Mouse (Mus musculus) liver, embryonic 11.5 days (tissue): ENCODE measurements around the gene As3mt. TPM values are rescaled to one million over a fixed set of nuclear protein-coding genes. Genes with fewer than 3 reads are reported as not detected.

ENCODE experiments used
- ATAC-seq: fragments of 200-750 bp; cut with Nextera tagmentation; replicated peaks from 2 replicates; pipeline ENCODE4 v1.8.0; 2017; ENCODE audit warnings: moderate number of reproducible peaks, mild to moderate bottlenecking, moderate TSS enrichment, moderate library complexity; ENCODE audit not compliant: low FRiP score
- DNase-seq: peaks from one replicate; pipeline ENCODE4 v3.0.0-alpha.2; 2017; ENCODE audit warnings: low spot score
- H3K27ac ChIP-seq: fragments of 300-500 bp; sonication (generic); 2 replicates; pipeline ENCODE4 v1.5.1; 2014; ENCODE audit warnings: mild to moderate bottlenecking, low read depth, low read length, control low read depth
- H3K27me3 ChIP-seq: fragments of 300-500 bp; sonication (generic); replicated peaks from 2 replicates; pipeline ENCODE4 v1.6.1; 2014; ENCODE audit warnings: low read length, mixed read lengths; ENCODE audit not compliant: control insufficient read depth, insufficient read depth
- H3K36me3 ChIP-seq: fragments of 300-500 bp; sonication (generic); 2 replicates; pipeline ENCODE4 v1.6.1; 2014; ENCODE audit warnings: mild to moderate bottlenecking, low read length, moderate library complexity, mixed read lengths; ENCODE audit not compliant: control insufficient read depth, insufficient read depth
- H3K4me1 ChIP-seq: fragments of 300-500 bp; sonication (generic); replicated peaks from 2 replicates; pipeline ENCODE4 v1.6.1; 2014; ENCODE audit warnings: low read length, mixed read lengths; ENCODE audit not compliant: control insufficient read depth, insufficient read depth
- H3K4me2 ChIP-seq: fragments of 300-500 bp; sonication (generic); 2 replicates; pipeline ENCODE4 v1.6.1; 2014; ENCODE audit warnings: mild to moderate bottlenecking, control low read depth, moderate library complexity
- H3K4me3 ChIP-seq: fragments of 300-500 bp; sonication (generic); 2 replicates; pipeline ENCODE4 v1.5.1; 2014; ENCODE audit warnings: low read depth, low read length, control low read depth
- H3K9ac ChIP-seq: fragments of 300-500 bp; sonication (generic); 2 replicates; pipeline ENCODE4 v1.6.1; 2014; ENCODE audit warnings: low read depth, low read length, control low read depth
- H3K9me3 ChIP-seq: fragments of 300-500 bp; sonication (generic); 2 replicates; pipeline ENCODE4 v1.6.1; 2016; ENCODE audit warnings: low read length, inconsistent platforms, mixed read lengths; ENCODE audit not compliant: control insufficient read depth
- WGBS: fragments of 180-500 bp; shearing (Covaris S2); extraction: QIAGEN DNeasy Blood & Tissue Kit; methylation state at CpG from one replicate; pipeline ENCODE4 v1.1.7; 2014; 5-methylcytosine and 5-hydroxymethylcytosine counted together
- polyA plus RNA-seq: library from polyadenylated mRNA; unstranded; fragments of >200 nt; fragmentation: Nextera tagmentation; extraction: Ambion mirVana; gene quantifications from 2 replicates; pipeline ENCODE4 v1.2.1, GENCODE M21; 2014

As3mt gene
- polyA plus RNA-seq, 1 experiment from 2014 or later, result 26.0 TPM

DNA sequence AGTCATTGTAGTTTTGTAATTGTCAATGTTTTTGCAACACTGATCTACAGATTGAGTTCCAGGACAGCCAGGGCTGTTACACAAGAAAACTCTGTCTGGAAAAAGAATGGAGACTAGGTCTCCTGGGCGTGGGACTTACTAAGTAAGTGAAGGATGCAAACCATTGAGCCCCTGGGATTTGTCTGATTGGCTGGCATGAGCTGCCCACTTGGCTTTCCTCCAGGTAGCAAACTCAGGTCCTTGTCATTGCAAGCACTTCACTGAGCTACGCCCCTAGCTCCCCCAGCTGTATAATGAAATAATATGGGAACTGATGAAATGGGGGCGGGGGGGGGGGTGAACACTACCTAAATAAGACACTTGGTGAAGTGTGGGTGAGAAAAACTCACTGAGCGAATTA lies 14.1 kb upstream of the As3mt start:
- peaks cover 7% of the 10 kb centered on the region; the same call in 1 of the 2 replicates for H3K4me1 ChIP-seq
- WGBS, result 85% methylated on average over 4 of the region's 4 CpGs
- ATAC-seq, result no peak

DNA sequence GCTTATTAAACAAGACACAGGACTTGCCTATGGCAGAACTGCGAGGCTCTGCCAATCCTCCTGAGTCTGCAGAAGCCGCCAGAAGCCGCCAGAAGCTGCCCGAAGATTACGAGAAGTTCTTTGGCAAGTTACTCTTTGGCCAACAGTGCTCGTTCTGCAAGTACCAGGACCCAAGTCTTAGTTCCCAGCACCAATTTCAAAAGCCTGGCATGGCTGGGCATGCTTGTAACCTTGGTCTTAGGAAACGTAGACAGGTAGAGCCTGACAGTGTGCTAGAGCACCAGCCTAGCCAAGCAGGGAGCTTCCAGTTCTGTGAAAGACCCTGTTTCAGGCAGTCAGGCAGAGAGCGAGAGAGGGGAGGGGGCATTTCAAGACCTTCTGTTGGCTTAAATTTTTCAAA lies 10.8 kb upstream of the As3mt start:
- no peak overlapping the region for H3K4me2 ChIP-seq
- H3K4me1 ChIP-seq, result no peaks in the 10 kb centered on the region; the same call in 1 of the 2 replicates
- H3K27ac ChIP-seq, result no peak overlapping the region
- ATAC-seq (no peak), DNase-seq (no peak)
- no peaks in the 10 kb centered on the region for H3K36me3 ChIP-seq
- H3K4me3 ChIP-seq, result no peak overlapping the region
- no peak overlapping the region for H3K9ac ChIP-seq
- no peaks in the 10 kb centered on the region for H3K27me3 ChIP-seq
- no peaks in the 10 kb centered on the region for H3K9me3 ChIP-seq
- 89% methylated on average over 8 of the region's 8 CpGs for WGBS

More for the DNA sequence above, 14.1 kb upstream of the As3mt start:
- no peaks in the 10 kb centered on the region for H3K9me3 ChIP-seq
- H3K9ac ChIP-seq, result no peak overlapping the region
- no peak overlapping the region for H3K27ac ChIP-seq
- DNase-seq, result no peak
- H3K27me3 ChIP-seq, result no peaks in the 10 kb centered on the region
- H3K36me3 ChIP-seq, result no peaks in the 10 kb centered on the region
- no peak overlapping the region for H3K4me2 ChIP-seq
- H3K4me3 ChIP-seq, result no peak overlapping the region

DNA sequence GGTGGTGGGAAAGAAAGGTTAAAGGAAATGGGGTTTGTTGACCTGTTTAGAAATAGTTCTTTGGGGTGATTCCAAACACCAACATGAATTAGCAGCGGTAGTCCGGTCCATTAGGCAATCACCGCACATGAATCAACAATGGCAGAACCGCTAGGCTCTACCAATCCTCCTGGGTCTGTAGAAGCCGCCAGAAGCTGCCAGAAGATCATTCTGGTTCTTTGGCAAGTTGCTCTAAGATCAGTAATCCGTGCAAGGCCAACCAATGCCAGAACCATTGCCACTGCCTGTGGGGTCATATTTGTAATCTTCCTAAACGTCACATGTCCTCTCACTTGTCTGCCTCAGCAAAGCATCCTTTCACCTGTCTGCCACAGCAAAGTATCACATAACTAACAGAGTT lies 10.3 kb upstream of the As3mt start:
- ATAC-seq (no peak), DNase-seq (no peak)
- Histone ChIP-seq H3K4me1 (no peaks in the 10 kb centered on the region; the same call in 1 of the 2 replicates), H3K27ac (no peak overlapping the region), H3K27me3 (no peaks in the 10 kb centered on the region), H3K9ac (no peak overlapping the region), H3K4me2 (no peak overlapping the region), H3K4me3 (no peak overlapping the region), H3K9me3 (no peaks in the 10 kb centered on the region), H3K36me3 (no peaks in the 10 kb centered on the region)
- WGBS, result 95% methylated on average over 7 of the region's 7 CpGs

DNA sequence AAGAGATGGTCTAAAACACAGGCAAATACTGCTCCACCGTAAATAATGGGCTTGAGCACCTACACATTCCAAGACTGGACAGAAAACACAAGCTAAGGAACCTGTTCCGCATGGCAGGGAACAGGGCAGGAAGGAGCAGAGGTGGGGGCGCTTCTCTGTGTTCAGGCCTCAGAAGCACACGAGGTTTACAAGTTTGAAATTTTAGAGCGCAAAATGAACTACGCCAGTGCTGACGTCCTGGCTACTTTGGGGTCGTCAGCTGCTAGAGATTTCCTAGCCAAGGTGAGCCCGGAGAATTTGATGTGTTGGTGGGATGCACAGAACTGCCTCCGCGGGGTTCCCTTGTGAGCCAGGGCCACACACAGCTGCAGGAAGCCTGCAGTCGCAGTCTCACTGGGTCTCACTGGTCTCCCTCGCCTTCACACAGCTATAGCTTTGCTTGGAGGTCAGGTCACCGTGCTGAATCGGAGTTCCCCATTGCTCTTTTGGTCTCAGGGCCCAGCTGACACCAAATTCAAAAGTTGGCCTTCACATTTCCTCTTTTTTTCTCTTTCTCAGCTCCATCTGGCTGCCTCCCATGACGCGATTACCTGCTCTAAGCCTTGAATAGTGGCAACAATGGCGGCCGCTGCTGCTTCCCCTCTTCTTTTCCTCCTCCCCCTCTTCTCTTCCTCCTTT lies 9.3 kb upstream of the As3mt start:
- 56% methylated on average over 19 of the region's 19 CpGs for WGBS
- no peaks in the 10 kb centered on the region for H3K27me3 ChIP-seq
- no peaks in the 10 kb centered on the region for H3K9me3 ChIP-seq
- DNase-seq, result no peak
- H3K4me3 ChIP-seq, result no peak overlapping the region
- ATAC-seq, result no peak
- H3K36me3 ChIP-seq, result no peaks in the 10 kb centered on the region
- H3K4me2 ChIP-seq, result no peak overlapping the region; the same call in 1 of the 2 replicates
- H3K4me1 ChIP-seq, result no peaks in the 10 kb centered on the region; the same call in 1 of the 2 replicates
- H3K27ac ChIP-seq, result no peak overlapping the region
- H3K9ac ChIP-seq, result no peak overlapping the region

DNA sequence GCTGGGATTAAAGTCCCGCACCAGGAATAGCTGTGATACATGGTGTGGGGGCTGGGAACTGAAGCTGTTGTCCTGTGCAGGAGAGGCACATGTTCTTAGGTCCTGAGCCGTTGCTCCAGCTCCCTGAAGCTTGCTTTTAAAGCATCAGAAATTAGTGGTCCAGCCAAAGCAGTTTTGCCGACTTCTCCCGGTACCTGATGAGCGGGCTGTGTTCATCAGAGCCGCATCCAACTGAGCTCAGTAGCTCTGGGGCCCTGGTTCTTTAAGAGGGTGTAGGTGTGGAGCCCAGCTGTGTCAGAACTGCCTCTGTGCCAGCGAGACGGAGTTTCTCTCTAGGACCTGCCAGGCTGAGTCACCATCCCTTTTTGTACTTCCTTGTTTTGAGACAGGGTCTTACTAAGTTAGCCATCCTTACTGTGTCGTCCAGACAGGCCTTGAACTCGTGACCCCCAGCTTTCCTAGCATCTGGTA lies 8.2 kb upstream of the As3mt start:
- no peaks in the 10 kb centered on the region for H3K9me3 ChIP-seq
- no peak overlapping the region for H3K4me2 ChIP-seq
- no peak overlapping the region; the same call in 1 of the 2 replicates for H3K9ac ChIP-seq
- H3K27me3 ChIP-seq, result 0 out of 2 replicates have a peak, but pooled peaks cover 3% of the 10 kb centered on the region
- H3K4me3 ChIP-seq, result no peak overlapping the region
- H3K36me3 ChIP-seq, result no peaks in the 10 kb centered on the region
- no peak for ATAC-seq
- no peak overlapping the region; the same call in 1 of the 2 replicates for H3K27ac ChIP-seq
- no peaks in the 10 kb centered on the region; the same call in 1 of the 2 replicates for H3K4me1 ChIP-seq
- WGBS, result 61% methylated on average over 10 of the region's 10 CpGs
- no peak for DNase-seq

DNA sequence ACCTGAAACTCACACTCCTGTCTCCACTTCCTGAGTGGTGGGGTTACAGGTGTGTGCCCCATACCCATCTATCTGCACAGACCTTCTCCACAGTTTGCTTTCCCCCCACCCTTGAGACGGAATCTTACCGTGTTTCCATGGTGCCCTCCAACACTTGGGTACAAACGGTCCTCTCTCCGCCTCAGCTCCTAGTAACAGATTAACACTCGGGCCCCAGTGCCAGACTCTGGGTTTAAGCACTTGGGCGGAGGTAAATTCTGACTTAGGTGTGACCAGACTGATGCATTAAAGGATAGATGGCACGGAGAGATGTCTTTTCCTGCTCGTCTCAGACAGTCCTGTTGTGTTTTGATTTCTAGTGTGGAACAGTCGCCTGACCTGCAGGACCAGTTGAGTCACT lies 6.1 kb upstream of the As3mt start:
- Histone ChIP-seq H3K36me3 (no peaks in the 10 kb centered on the region), H3K27me3 (peaks cover 3% of the 10 kb centered on the region; the same call in 1 of the 2 replicates), H3K9me3 (no peaks in the 10 kb centered on the region), H3K4me2 (no peak overlapping the region), H3K4me3 (no peak overlapping the region), H3K4me1 (peaks cover 7% of the 10 kb centered on the region), H3K27ac (no peak overlapping the region), H3K9ac (no peak overlapping the region)
- ATAC-seq, result no peak
- WGBS, result 80% methylated on average over 9 of the region's 9 CpGs
- DNase-seq, result no peak

DNA sequence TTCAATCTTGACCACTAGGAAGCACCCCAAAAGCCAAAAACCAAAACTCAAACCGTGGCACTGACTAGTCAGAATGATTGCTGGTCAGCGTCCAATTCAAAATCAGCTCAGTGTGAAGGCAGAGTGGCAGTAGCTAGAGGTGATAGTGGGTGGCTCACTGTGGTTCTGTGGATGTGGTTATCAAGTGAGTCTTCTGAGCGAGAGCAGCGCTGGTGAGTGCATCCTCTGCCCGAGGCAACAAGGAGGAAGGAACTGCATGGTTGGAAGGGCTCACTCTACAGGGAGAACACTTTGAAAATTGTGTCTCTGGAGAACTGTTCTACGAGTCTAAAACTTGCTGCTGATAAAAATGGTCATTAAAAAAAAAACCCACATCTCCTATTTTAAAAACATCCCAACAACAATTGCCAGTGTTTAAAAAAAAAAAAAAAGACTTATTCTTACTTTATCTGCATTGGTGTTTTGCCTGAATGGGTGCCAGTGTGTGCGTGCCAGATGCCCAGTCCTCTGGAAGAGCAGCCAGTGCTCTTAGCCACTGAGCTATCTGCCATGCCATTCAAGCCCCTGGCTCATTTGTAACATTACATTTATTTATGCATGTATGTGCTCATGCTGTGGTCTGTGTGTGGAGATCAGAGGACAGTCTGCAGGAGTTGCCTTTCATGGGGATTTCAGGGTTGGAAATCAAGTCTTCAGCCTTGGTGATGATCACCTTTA lies 1.3 kb upstream of the As3mt start:
- Histone ChIP-seq H3K9me3 (no peaks in the 10 kb centered on the region), H3K36me3 (no peaks in the 10 kb centered on the region), H3K4me3 (no peak overlapping the region), H3K27ac (no peak overlapping the region), H3K9ac (no peak overlapping the region), H3K27me3 (peaks cover 3% of the 10 kb centered on the region; the same call in 1 of the 2 replicates), H3K4me1 (peaks cover 23% of the 10 kb centered on the region), H3K4me2 (peak overlapping the region; percentile 17; the same call in 1 of the 2 replicates)
- WGBS, result 36% methylated on average over 7 of the region's 7 CpGs
- no peak for ATAC-seq
- no peak for DNase-seq

DNA sequence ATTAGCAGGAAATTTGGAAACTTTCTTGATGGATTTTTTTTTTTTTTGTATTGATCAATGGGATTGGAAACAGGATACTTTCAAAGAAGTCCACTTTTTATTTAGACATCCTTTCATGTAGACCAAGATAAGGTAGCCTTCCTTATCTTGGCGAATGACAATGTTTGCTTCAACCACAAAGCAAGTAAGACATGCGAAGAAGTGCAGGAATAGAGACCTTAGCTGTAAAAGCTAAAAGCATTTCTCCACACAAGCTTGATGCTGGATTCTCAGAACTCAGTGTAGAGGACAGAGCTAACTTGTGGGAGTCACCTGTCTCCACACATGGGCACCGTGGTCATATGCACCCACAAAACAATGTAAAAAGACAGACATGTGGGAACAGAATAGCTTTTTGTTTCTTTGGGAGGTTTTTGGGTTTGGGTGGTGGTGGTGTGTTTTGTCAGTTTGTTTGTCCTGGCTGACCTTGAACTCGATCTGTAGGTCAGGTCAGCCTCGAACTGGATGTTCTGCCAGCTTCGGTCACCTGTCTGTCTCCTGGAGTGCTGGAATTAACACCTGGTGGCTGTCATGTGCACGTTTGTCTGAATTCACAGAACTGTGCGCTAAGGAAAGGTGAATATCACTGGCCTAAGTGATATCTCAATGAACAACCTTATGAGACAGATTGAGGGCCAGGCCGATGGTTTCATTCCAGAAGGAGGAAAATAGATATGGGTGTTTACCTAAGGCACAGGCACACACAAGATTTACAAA lies 540 bp upstream of the As3mt start:
- Histone ChIP-seq H3K4me1 (peaks cover 23% of the 10 kb centered on the region), H3K4me2 (peak overlapping the region; percentile 67), H3K27me3 (peaks cover 3% of the 10 kb centered on the region; the same call in 1 of the 2 replicates), H3K4me3 (peak overlapping the region; percentile 55), H3K9ac (peak overlapping the region; percentile 65), H3K36me3 (no peaks in the 10 kb centered on the region), H3K27ac (no peak overlapping the region), H3K9me3 (no peaks in the 10 kb centered on the region)
- WGBS, result 56% methylated on average over 9 of the region's 9 CpGs
- DNase-seq, result no peak
- ATAC-seq, result no peak
